Mouse (Mus musculus) G1E (cell line): ENCODE results near the gene Carnmt1. TPM values are rescaled to one million over a fixed set of nuclear protein-coding genes. Genes with fewer than 3 reads are reported as not detected.
A peak's percentile ranks its signal among the peaks of the same experiment; 100 is the strongest.

Experiments used
- ATAC-seq: 2 replicates; pipeline ENCODE4 v1.8.0; 2016; ENCODE audit warnings: mild to moderate bottlenecking; ENCODE audit not compliant: insufficient number of reproducible peaks, poor library complexity, low FRiP score, severe bottlenecking; ENCODE audit errors: extremely low read depth
- DNase-seq: peaks from one replicate; pipeline ENCODE4 v3.0.0; 2012; ENCODE audit warnings: low spot score
- H3K27me3 ChIP-seq: 2 replicates; pipeline ENCODE4 v1.6.1; 2012; ENCODE audit warnings: mild to moderate bottlenecking, low read length, inconsistent platforms; ENCODE audit not compliant: insufficient read depth
- H3K36me3 ChIP-seq: replicated peaks from 2 replicates; pipeline ENCODE3; 2012; ENCODE audit warnings: mild to moderate bottlenecking, inconsistent platforms
- H3K4me1 ChIP-seq: 2 replicates; pipeline ENCODE4 v1.6.1; 2012; ENCODE audit warnings: low read depth, low read length, inconsistent platforms, mixed read lengths; ENCODE audit not compliant: insufficient read depth
- H3K4me3 ChIP-seq: 2 replicates; pipeline ENCODE4 v1.5.1; 2012; ENCODE audit warnings: low read depth, mild to moderate bottlenecking, inconsistent platforms, low read length, moderate library complexity, mixed read lengths
- H3K9me3 ChIP-seq: replicated peaks from 2 replicates; pipeline ENCODE4 v1.6.1; 2012; ENCODE audit warnings: inconsistent platforms
- CTCF ChIP-seq: IDR thresholded peaks from 2 replicates; pipeline ENCODE4 v1.5.1; 2012; ENCODE audit warnings: low read depth, low read length, inconsistent platforms, mixed read lengths
- GATA1 ChIP-seq: IDR thresholded peaks from 2 replicates; pipeline ENCODE4 v1.6.1; 2012; ENCODE audit warnings: borderline replicate concordance, low read length, inconsistent platforms, mixed read lengths
- GATA2 ChIP-seq: IDR thresholded peaks from 2 replicates; pipeline ENCODE4 v1.6.1; 2012; ENCODE audit warnings: low read depth, low read length, inconsistent platforms, borderline replicate concordance
- POLR2AphosphoS5 ChIP-seq: IDR thresholded peaks from 2 replicates; pipeline ENCODE4 v1.6.1; 2012; ENCODE audit warnings: low read depth, low read length, inconsistent platforms; ENCODE audit not compliant: insufficient replicate concordance
- TAL1 ChIP-seq: conservative IDR thresholded peaks from 2 replicates; pipeline ENCODE4 v1.6.1; 2012; ENCODE audit warnings: low read depth, low read length, inconsistent platforms, mixed read lengths
- polyA plus RNA-seq: library from polyadenylated mRNA; stranded (reverse); fragments of >175 nt; gene quantifications from 2 replicates; pipeline ENCODE4 v1.2.3, GENCODE M21; 2012
- total RNA-seq, 2 experiments: library from RNA; stranded (forward) in 1 of 2; stranded (reverse) in 1 of 2; fragments of 200-1000 nt in 1 of 2; fragments of >200 nt in 1 of 2; fragmentation: Nextera tagmentation in 1 of 2; gene quantifications; 2 replicates each; pipeline ENCODE4 v1.2.3; 2014 to 2017

The Carnmt1 gene
- total and polyA plus RNA-seq, 3 experiments, result 18.2 to 94.5 (median 51.8) TPM

DNA sequence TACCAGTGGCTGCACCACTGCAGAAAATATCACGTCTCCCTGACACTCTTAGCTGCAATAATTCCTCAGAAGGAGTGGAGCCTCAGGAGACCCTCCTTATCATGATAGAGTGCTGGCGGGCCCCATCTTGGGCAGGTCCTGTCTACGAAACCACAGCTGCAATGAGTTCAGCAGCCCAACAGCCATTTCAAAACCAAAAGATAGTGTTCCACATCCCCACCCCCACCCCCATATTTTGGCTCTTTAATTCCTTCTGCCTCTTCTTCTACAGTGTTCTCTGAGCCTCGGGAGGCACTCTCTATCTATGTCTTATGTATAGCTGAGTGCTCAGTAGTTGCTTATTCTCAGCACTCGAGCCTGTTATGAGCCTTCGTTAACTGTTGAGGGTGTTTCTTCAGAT, 20.1 kb upstream of the Carnmt1 start:
- DNase-seq, result no peak
- Histone ChIP-seq H3K9me3 (no peaks in the 10 kb centered on the region), H3K36me3 (peaks cover 10% of the 10 kb centered on the region), H3K27me3 (no peaks in the 10 kb centered on the region), H3K4me3 (peak overlapping the region; percentile 42; the same call in 1 of the 2 replicates), H3K4me1 (peaks cover 86% of the 10 kb centered on the region)
- peak; percentile 41 for ATAC-seq
- no peak for TF ChIP-seq GATA1
- no peak for TF ChIP-seq GATA2
- TF ChIP-seq TAL1, result no peak
- TF ChIP-seq POLR2AphosphoS5, result no peak
- TF ChIP-seq CTCF, result no peak

DNA sequence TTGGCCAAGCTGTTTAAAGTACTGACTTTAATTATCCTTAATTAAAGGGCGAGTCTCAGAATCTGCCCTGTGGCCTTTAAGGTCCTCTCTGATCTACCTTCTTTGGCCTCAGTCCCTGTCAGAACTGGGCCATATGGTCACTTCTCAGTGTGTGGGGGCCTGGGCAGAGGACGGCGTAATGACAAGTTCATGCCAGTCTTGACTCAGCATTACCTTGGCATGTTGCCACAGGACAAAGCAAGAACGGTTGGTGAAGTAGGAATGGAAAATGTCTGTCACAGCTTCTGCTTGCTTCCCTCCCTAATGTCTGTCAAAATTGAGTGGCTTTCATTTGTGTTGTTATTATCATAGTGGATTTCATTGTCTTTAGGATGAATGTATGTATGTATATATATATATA, 18.0 kb upstream of the Carnmt1 start:
- H3K4me1 ChIP-seq, result peaks cover 74% of the 10 kb centered on the region
- no peak overlapping the region for H3K4me3 ChIP-seq
- H3K9me3 ChIP-seq, result no peaks in the 10 kb centered on the region
- ATAC-seq (no peak), DNase-seq (no peak)
- no peak for TF ChIP-seq TAL1
- TF ChIP-seq CTCF, result no peak
- no peak for TF ChIP-seq POLR2AphosphoS5
- no peak for TF ChIP-seq GATA1
- TF ChIP-seq GATA2, result no peak
- H3K27me3 ChIP-seq, result no peaks in the 10 kb centered on the region
- H3K36me3 ChIP-seq, result peaks cover 5% of the 10 kb centered on the region

DNA sequence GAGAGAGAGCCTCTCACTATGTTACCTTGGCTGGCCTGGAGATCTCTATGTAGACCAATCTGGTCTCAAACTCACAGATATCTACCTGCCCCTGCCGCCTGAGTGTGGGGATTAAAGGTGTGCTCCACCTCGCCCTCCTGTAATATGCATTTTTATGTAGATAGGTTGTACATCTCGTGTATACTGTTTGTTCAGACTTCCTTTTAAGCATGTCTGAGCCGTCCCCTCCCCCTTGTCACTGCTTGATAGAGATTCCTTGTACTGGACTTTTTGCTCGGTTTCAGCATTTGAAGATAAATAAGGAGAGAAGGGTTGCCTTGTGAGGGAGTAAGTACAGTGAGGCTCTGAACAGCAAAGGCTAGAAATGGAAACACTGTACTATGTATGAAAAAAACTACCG, 17.5 kb upstream of the Carnmt1 start:
- Histone ChIP-seq H3K36me3 (peaks cover 5% of the 10 kb centered on the region), H3K27me3 (no peaks in the 10 kb centered on the region), H3K9me3 (no peaks in the 10 kb centered on the region), H3K4me3 (no peak overlapping the region), H3K4me1 (peaks cover 70% of the 10 kb centered on the region)
- ATAC-seq, result no peak
- DNase-seq, result no peak
- no peak for TF ChIP-seq CTCF
- TF ChIP-seq GATA2, result no peak
- no peak for TF ChIP-seq TAL1
- no peak for TF ChIP-seq POLR2AphosphoS5
- no peak for TF ChIP-seq GATA1

DNA sequence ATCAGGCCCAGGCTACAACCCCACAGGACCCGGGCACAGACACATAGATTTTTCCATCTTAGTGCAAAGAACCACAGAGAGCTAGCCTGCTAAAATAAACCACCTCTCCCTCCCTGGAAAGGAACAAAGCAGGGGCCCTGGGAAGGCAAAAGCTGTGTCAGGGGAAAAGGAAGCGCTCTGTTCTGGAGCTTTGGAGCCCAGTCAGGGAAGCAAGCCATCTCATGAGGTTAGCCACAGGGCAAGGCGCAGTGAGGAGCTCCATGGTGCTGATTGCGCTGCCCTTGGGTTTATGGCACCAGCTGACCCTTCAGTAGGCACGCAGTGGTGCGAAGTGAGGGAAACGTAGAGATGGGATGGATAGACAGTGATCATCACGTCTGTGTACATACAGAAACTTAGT, 16.2 kb upstream of the Carnmt1 start:
- Histone ChIP-seq H3K4me3 (no peak overlapping the region), H3K4me1 (peaks cover 68% of the 10 kb centered on the region)

DNA sequence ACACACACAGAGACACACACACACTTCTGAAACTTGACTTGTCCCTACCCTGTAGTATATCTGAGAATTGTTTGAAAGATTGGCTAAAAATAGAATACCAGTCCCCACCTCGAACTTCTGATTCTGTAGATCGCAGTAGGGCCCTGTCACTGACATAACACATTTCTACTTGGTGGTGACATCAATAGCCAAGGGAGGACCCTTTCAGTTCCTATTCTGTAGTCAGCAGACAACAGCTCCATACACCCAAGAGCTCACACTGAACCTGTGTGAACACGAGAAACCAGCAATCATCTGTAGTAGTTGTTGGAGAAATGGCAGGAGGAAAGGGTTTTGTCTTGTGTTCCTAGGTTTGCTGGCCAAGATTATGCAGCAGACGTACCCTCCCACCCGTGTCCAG, 15.6 kb upstream of the Carnmt1 start:
- H3K27me3 ChIP-seq, result no peaks in the 10 kb centered on the region

More for the DNA sequence above, 16.2 kb upstream of the Carnmt1 start:
- no peak for ATAC-seq
- Histone ChIP-seq H3K27me3 (no peaks in the 10 kb centered on the region), H3K9me3 (no peaks in the 10 kb centered on the region), H3K36me3 (peaks cover 5% of the 10 kb centered on the region)
- no peak for DNase-seq
- no peak for TF ChIP-seq TAL1
- no peak for TF ChIP-seq GATA1
- TF ChIP-seq POLR2AphosphoS5, result no peak
- no peak for TF ChIP-seq CTCF
- no peak for TF ChIP-seq GATA2

DNA sequence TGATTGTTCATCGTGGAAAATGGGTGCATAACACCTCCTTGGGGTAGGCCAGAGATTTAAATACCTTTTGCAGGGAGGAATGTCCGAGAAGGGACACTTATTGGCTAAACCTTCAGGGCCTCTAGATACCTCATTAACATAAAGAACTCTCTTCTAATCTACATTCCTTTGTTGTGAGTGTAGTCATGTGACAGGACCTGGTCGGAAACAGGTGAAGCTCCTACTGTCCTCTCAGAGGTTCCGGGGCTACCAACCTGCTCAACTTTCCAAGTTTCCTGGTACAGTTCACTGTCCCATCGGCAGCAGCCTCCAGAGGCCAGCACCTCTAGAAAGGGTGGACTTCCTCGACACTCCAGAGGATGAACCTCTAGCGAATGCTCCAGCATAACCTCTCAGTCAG, 14.6 kb upstream of the Carnmt1 start:
- TF ChIP-seq GATA2 (no peak), GATA1 (no peak), CTCF (no peak)
- Histone ChIP-seq H3K36me3 (peaks cover 5% of the 10 kb centered on the region), H3K4me1 (peaks cover 54% of the 10 kb centered on the region), H3K27me3 (no peaks in the 10 kb centered on the region), H3K4me3 (no peak overlapping the region), H3K9me3 (no peaks in the 10 kb centered on the region)
- DNase-seq, result no peak
- no peak for ATAC-seq

More for the DNA sequence above, 15.6 kb upstream of the Carnmt1 start:
- ATAC-seq, result no peak
- Histone ChIP-seq H3K36me3 (peaks cover 5% of the 10 kb centered on the region), H3K9me3 (no peaks in the 10 kb centered on the region), H3K4me3 (no peak overlapping the region), H3K4me1 (peaks cover 64% of the 10 kb centered on the region)
- TF ChIP-seq POLR2AphosphoS5, result no peak
- TF ChIP-seq TAL1, result no peak
- no peak for TF ChIP-seq GATA2
- no peak for TF ChIP-seq CTCF
- TF ChIP-seq GATA1, result no peak
- no peak for DNase-seq

DNA sequence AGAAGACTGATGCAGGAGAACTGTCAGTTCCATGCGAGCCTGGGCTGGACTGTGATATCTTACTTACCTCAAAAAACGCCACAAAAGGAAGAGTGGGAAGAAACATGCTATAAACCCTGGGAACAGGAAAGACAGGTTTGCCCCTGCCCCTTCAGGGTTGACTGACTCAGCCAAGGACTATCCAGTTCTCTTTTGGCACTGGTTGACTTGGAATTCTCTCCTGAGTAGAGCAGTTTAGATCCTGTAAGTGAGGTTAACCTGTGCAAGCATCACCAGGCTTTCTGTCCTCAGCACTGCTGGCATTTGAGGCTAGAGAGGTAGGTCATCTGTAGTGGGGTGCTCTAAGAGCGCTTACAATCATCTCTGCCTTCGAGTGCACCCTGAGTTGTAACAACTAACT, 12.1 kb upstream of the Carnmt1 start:
- Histone ChIP-seq H3K36me3 (no peaks in the 10 kb centered on the region), H3K27me3 (no peaks in the 10 kb centered on the region), H3K4me3 (no peak overlapping the region), H3K9me3 (no peaks in the 10 kb centered on the region), H3K4me1 (peaks cover 45% of the 10 kb centered on the region)
- DNase-seq, result no peak
- no peak for TF ChIP-seq TAL1
- ATAC-seq, result no peak
